Mouse (Mus musculus) lung, postnatal 36 days (tissue): ENCODE data around the gene Gm8300.
"Not testable (repeated sequence)": the region's sequence is repeated elsewhere in the genome, so short reads cannot be mapped to it uniquely, and the experiment has no call there.

Experiments used
- DNase-seq: peaks from one replicate; pipeline ENCODE4 v3.0.0; 2022; ENCODE audit warnings: mixed read lengths

The Gm8300 gene

GRCm38 (mm10) chr12:87514016-87514415 is at the start of gene Gm8300:
Gene Gm8300, plus strand, starts transcription at chr12:87514316.
- DNase-seq: not testable (repeated sequence)

GRCm38 (mm10) chr12:87464678-87465297 is 49.3 kb upstream of the Gm8300 start:
- DNase-seq: no peak

- peak; percentile 40 for DNase-seq
Observed at GRCm38 (mm10) chr12:87470263-87471136, 43.6 kb upstream of the Gm8300 start.

GRCm38 (mm10) chr12:87471421-87471963 is 42.6 kb upstream of the Gm8300 start:
- peak; percentile 53 for DNase-seq

- DNase-seq: peak; percentile 97
Observed at GRCm38 (mm10) chr12:87471964-87472786, 41.9 kb upstream of the Gm8300 start, which contains the start of gene Snw1. Gene Snw1, minus strand, starts transcription at chr12:87472274.

- no peak for DNase-seq
Observed at GRCm38 (mm10) chr12:87474756-87475155, 39.4 kb upstream of the Gm8300 start.

- not testable (repeated sequence) for DNase-seq
Observed at GRCm38 (mm10) chr12:87482482-87482881, 31.6 kb upstream of the Gm8300 start.

GRCm38 (mm10) chr12:87488683-87489082 is 25.4 kb upstream of the Gm8300 start:
- not testable (repeated sequence) for DNase-seq

GRCm38 (mm10) chr12:87494421-87494820 is 19.7 kb upstream of the Gm8300 start, which contains the start of gene Gm5788:
Gene Gm5788, plus strand, starts transcription at chr12:87494721.
- DNase-seq: not testable (repeated sequence)

GRCm38 (mm10) chr12:87519616-87520015 is 5.5 kb downstream of the Gm8300 start:
- DNase-seq: not testable (repeated sequence)

GRCm38 (mm10) chr12:87543927-87544326 is 29.8 kb downstream of the Gm8300 start:
- DNase-seq: no peak

- not testable (repeated sequence) for DNase-seq
Observed at GRCm38 (mm10) chr12:87550628-87551027, 36.5 kb downstream of the Gm8300 start.
